Mouse (Mus musculus): ENCODE measurements around the gene Dph7. TPM values are rescaled to one million over a fixed set of nuclear protein-coding genes. Genes with fewer than 3 reads are reported as not detected.
"Not testable (repeated sequence)": the region's sequence is repeated elsewhere in the genome, so short reads cannot be mapped to it uniquely, and the experiment has no call there.

The Dph7 gene
- total RNA-seq, 1 experiment = 23.7 TPM

- Histone ChIP-seq H3K36me3 (ENCODE audit: control insufficient read depth, insufficient read depth, low read length, poor library complexity, severe bottlenecking) (no peaks in the 10 kb centered on the region), H3K4me1 (ENCODE audit: control insufficient read depth in 2 of 2, insufficient read depth in 2 of 2, low read length in 2 of 2, poor library complexity in 1 of 2) (no peaks in the 10 kb centered on the region), H3K4me3 (ENCODE audit: insufficient read depth in 1 of 2, low read depth in 1 of 2, low read length in 2 of 2, poor library complexity in 1 of 2, severe bottlenecking in 1 of 2) (peak within 1 kb of the TSS; percentile 89 to 90), H3K9me3 (ENCODE audit: control insufficient read depth, insufficient read depth, low read depth, low read length) (no peaks in the 10 kb centered on the region), H3K27ac (ENCODE audit: insufficient read depth, low read depth, low read length, poor library complexity, severe bottlenecking) (peak within 1 kb of the TSS; percentile 49), H3K9ac (ENCODE audit: insufficient read depth, low read depth, low read length, poor library complexity, severe bottlenecking) (peak within 1 kb of the TSS; percentile 90)
- in situ Hi-C loops (cut with MboI; ENCODE audit: low sequenced_read_pairs in 2 of 2, unreplicated experiment in 2 of 2) = no loop called here
- DNase-seq (ENCODE audit: low read depth, low spot score) = peak; percentile 98
- TF ChIP-seq ZNF384 (IDR thresholded peaks at IDR 0.05; ENCODE audit: low read depth, low read length) (no peak), HCFC1 (IDR thresholded peaks at IDR 0.05; ENCODE audit: borderline replicate concordance, insufficient read depth, low read length) (no peak; the same call in 1 of the 2 replicates), CHD2 (IDR thresholded peaks at IDR 0.05; ENCODE audit: low read depth, low read length) (no peak), MAFK (IDR thresholded peaks at IDR 0.05; ENCODE audit: insufficient read depth, low read depth, low read length) (no peak), ZC3H11A (IDR thresholded peaks at IDR 0.05; ENCODE audit: borderline replicate concordance, low read depth, low read length) (no peak)
Observed at GRCm38 (mm10) chr2:24935057-24935796, 27.0 kb upstream of the Dph7 start, which contains the start of gene Arrdc1. Gene Arrdc1, minus strand, starts transcription at chr2:24935252.

GRCm38 (mm10) chr2:24942092-24942491, 20.1 kb upstream of the Dph7 start:
- Histone ChIP-seq H3K9ac (ENCODE audit: insufficient read depth, low read depth, low read length, poor library complexity, severe bottlenecking) (no peak overlapping the region), H3K36me3 (ENCODE audit: control insufficient read depth, insufficient read depth, low read length, poor library complexity, severe bottlenecking) (no peaks in the 10 kb centered on the region), H3K4me3 (ENCODE audit: insufficient read depth in 1 of 2, low read depth in 1 of 2, low read length in 2 of 2, poor library complexity in 1 of 2, severe bottlenecking in 1 of 2) (no peak overlapping the region), H3K4me1 (ENCODE audit: control insufficient read depth in 2 of 2, insufficient read depth in 2 of 2, low read length in 2 of 2, poor library complexity in 1 of 2) (no peaks in the 10 kb centered on the region), H3K27ac (ENCODE audit: insufficient read depth, low read depth, low read length, poor library complexity, severe bottlenecking) (no peak overlapping the region), H3K9me3 (ENCODE audit: control insufficient read depth, insufficient read depth, low read depth, low read length) (no peaks in the 10 kb centered on the region)
- in situ Hi-C loops (cut with MboI; ENCODE audit: low sequenced_read_pairs in 2 of 2, unreplicated experiment in 2 of 2) = no loop called here
- DNase-seq (ENCODE audit: low read depth, low spot score) = no peak
- no peak for TF ChIP-seq HCFC1 (IDR thresholded peaks at IDR 0.05; ENCODE audit: borderline replicate concordance, insufficient read depth, low read length)
- TF ChIP-seq ZC3H11A (IDR thresholded peaks at IDR 0.05; ENCODE audit: borderline replicate concordance, low read depth, low read length) = no peak
- no peak for TF ChIP-seq MAFK (IDR thresholded peaks at IDR 0.05; ENCODE audit: insufficient read depth, low read depth, low read length)
- TF ChIP-seq ZNF384 (IDR thresholded peaks at IDR 0.05; ENCODE audit: low read depth, low read length) = no peak

- DNase-seq (ENCODE audit: low read depth, low spot score); in situ Hi-C loops (cut with MboI; ENCODE audit: low sequenced_read_pairs in 2 of 2, unreplicated experiment in 2 of 2); H3K4me1 ChIP-seq (ENCODE audit: control insufficient read depth in 2 of 2, insufficient read depth in 2 of 2, low read length in 2 of 2, poor library complexity in 1 of 2): not testable (repeated sequence)
Observed at GRCm38 (mm10) chr2:24944304-24944703, 17.9 kb upstream of the Dph7 start.

GRCm38 (mm10) chr2:24949421-24950188, 12.6 kb upstream of the Dph7 start, which contains the start of gene Zmynd19:
Gene Zmynd19, plus strand, starts transcription at chr2:24949792.
- no peak for TF ChIP-seq HCFC1 (IDR thresholded peaks at IDR 0.05; ENCODE audit: borderline replicate concordance, insufficient read depth, low read length)
- no peak for TF ChIP-seq ZC3H11A (IDR thresholded peaks at IDR 0.05; ENCODE audit: borderline replicate concordance, low read depth, low read length)
- no peak for TF ChIP-seq ZNF384 (IDR thresholded peaks at IDR 0.05; ENCODE audit: low read depth, low read length)
- no peak for TF ChIP-seq CHD2 (IDR thresholded peaks at IDR 0.05; ENCODE audit: low read depth, low read length)
- no peak for TF ChIP-seq MAFK (IDR thresholded peaks at IDR 0.05; ENCODE audit: insufficient read depth, low read depth, low read length)
- in situ Hi-C loops (cut with MboI; ENCODE audit: low sequenced_read_pairs in 2 of 2, unreplicated experiment in 2 of 2) = no loop called here
- Histone ChIP-seq H3K9ac (ENCODE audit: insufficient read depth, low read depth, low read length, poor library complexity, severe bottlenecking) (peak within 1 kb of the TSS; percentile 94), H3K4me1 (ENCODE audit: control insufficient read depth in 2 of 2, insufficient read depth in 2 of 2, low read length in 2 of 2, poor library complexity in 1 of 2) (peaks cover 0 to 3% of the 10 kb centered on the region in 2 experiments; a peak in 2 of 4 replicates), H3K9me3 (ENCODE audit: control insufficient read depth, insufficient read depth, low read depth, low read length) (no peaks in the 10 kb centered on the region), H3K4me3 (ENCODE audit: insufficient read depth in 1 of 2, low read depth in 1 of 2, low read length in 2 of 2, poor library complexity in 1 of 2, severe bottlenecking in 1 of 2) (peak within 1 kb of the TSS; percentile 88 to 96), H3K36me3 (ENCODE audit: control insufficient read depth, insufficient read depth, low read length, poor library complexity, severe bottlenecking) (peaks cover 24% of the 10 kb centered on the region), H3K27ac (ENCODE audit: insufficient read depth, low read depth, low read length, poor library complexity, severe bottlenecking) (peak within 1 kb of the TSS; percentile 33)
- DNase-seq (ENCODE audit: low read depth, low spot score) = peak; percentile 90

More at GRCm38 (mm10) chr2:24944304-24944703, 17.9 kb upstream of the Dph7 start:
- H3K27ac ChIP-seq (ENCODE audit: insufficient read depth, low read depth, low read length, poor library complexity, severe bottlenecking); H3K4me3 ChIP-seq (ENCODE audit: insufficient read depth in 1 of 2, low read depth in 1 of 2, low read length in 2 of 2, poor library complexity in 1 of 2, severe bottlenecking in 1 of 2); H3K9ac ChIP-seq (ENCODE audit: insufficient read depth, low read depth, low read length, poor library complexity, severe bottlenecking); H3K9me3 ChIP-seq (ENCODE audit: control insufficient read depth, insufficient read depth, low read depth, low read length); H3K36me3 ChIP-seq (ENCODE audit: control insufficient read depth, insufficient read depth, low read length, poor library complexity, severe bottlenecking): not testable (repeated sequence)
